Mouse (Mus musculus): Measurements from ENCODE around the gene Fam222b. TPM values are rescaled to one million over a fixed set of nuclear protein-coding genes. Genes with fewer than 3 reads are reported as not detected.
A peak's percentile ranks its signal among the peaks of the same experiment; 100 is the strongest.

The Fam222b gene
- polyA plus RNA-seq, 1 experiment, result 12.3 TPM

DNA sequence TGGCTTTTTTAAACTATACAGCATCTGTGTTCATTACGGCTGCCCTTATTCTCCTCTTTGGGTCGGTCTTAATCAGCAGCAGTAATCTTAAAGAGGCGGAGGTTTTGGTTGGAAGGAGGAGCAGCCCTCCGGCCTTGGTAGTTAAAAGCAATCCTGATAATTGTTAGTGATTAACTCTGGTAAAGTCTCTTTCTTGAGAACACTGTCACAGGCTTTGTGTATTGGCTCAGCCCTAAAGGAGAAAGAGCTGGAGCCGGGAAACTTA lies 21.6 kb downstream of the Fam222b start:
- Histone ChIP-seq H3K4me1 (ENCODE audit: control insufficient read depth, insufficient read depth, low read length) (peaks cover 3% of the 10 kb centered on the region; the same call in 1 of the 2 replicates), H3K4me3 (replicated peaks; ENCODE audit: control insufficient read depth, low read depth, low read length) (peak overlapping the region; percentile 74), H3K27ac (ENCODE audit: control insufficient read depth, insufficient read depth, low read depth, low read length, poor library complexity) (peak overlapping the region; percentile 79; the same call in 1 of the 2 replicates)
- TF ChIP-seq CTCF (IDR thresholded peaks at IDR 0.05; ENCODE audit: control insufficient read depth, insufficient read depth, low read length) (no peak), POLR2A (IDR thresholded peaks at IDR 0.05; ENCODE audit: borderline replicate concordance, control insufficient read depth, low read depth, low read length) (no peak)
- 11% methylated on average over 5 of the region's 5 CpGs for WGBS

DNA sequence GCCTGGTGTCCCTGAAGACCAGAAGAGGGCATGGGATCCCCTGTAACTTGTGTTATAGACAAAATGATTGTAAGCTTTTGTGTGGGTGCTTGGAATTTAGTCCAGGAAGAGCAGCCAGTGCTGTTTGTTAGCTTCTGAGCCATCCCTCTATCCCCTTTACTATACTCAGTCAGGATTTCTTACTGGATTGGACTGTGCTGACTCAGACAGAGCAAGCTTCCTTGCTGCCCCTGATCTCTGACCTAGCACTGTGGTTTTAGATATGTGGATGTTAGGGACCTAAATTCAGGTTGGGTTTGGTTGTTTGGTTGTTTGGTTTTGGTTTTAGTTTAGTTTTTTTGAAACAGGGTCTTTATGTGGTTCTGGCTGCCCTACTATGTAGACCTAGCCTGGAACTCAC lies 24.0 kb downstream of the Fam222b start:
- H3K4me3 ChIP-seq (replicated peaks; ENCODE audit: control insufficient read depth, low read depth, low read length), result no peak overlapping the region
- TF ChIP-seq POLR2A (IDR thresholded peaks at IDR 0.05; ENCODE audit: borderline replicate concordance, control insufficient read depth, low read depth, low read length) (no peak), CTCF (IDR thresholded peaks at IDR 0.05; ENCODE audit: control insufficient read depth, insufficient read depth, low read length) (no peak)
- H3K4me1 ChIP-seq (ENCODE audit: control insufficient read depth, insufficient read depth, low read length), result peaks cover 2% of the 10 kb centered on the region; the same call in 1 of the 2 replicates
- H3K27ac ChIP-seq (ENCODE audit: control insufficient read depth, insufficient read depth, low read depth, low read length, poor library complexity), result no peak overlapping the region

DNA sequence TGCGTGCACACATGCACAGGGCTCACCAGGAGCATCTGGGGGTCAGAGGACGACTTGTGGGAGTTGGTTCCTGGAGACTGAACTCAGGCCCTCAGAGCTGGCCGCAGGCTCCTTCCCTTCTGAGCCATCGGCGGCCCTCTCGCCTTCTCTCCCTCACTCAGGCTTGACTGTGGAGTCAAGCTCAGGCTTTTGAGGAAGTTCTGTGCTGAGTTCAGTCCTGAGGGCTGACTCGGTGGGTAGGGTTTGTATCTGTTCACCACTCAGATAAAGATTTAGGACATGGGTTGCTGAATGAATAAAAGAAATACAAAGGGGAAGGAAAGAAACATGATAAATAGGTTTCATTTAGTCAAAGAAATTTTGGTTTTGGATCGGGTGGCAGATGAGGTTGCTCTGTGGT lies 25.4 kb downstream of the Fam222b start:
- 11% methylated on average over 8 of the region's 8 CpGs for WGBS
- H3K27ac ChIP-seq (ENCODE audit: control insufficient read depth, insufficient read depth, low read depth, low read length, poor library complexity), result no peak overlapping the region
- H3K4me3 ChIP-seq (replicated peaks; ENCODE audit: control insufficient read depth, low read depth, low read length), result no peak overlapping the region
- TF ChIP-seq POLR2A (IDR thresholded peaks at IDR 0.05; ENCODE audit: borderline replicate concordance, control insufficient read depth, low read depth, low read length), result no peak
- H3K4me1 ChIP-seq (ENCODE audit: control insufficient read depth, insufficient read depth, low read length), result peaks cover 2% of the 10 kb centered on the region; the same call in 1 of the 2 replicates

GRCm38 (mm10) chr11:78121176-78121575 lies 26.7 kb downstream of the Fam222b start:
- H3K4me1 ChIP-seq (ENCODE audit: control insufficient read depth, insufficient read depth, low read length), result peaks cover 2% of the 10 kb centered on the region; the same call in 1 of the 2 replicates
- H3K27ac ChIP-seq (ENCODE audit: control insufficient read depth, insufficient read depth, low read depth, low read length, poor library complexity), result no peak overlapping the region
- TF ChIP-seq CTCF (IDR thresholded peaks at IDR 0.05; ENCODE audit: control insufficient read depth, insufficient read depth, low read length) (no peak), POLR2A (IDR thresholded peaks at IDR 0.05; ENCODE audit: borderline replicate concordance, control insufficient read depth, low read depth, low read length) (no peak)
- no peak overlapping the region for H3K4me3 ChIP-seq (replicated peaks; ENCODE audit: control insufficient read depth, low read depth, low read length)
- 71% methylated on average over 5 of the region's 5 CpGs for WGBS

DNA sequence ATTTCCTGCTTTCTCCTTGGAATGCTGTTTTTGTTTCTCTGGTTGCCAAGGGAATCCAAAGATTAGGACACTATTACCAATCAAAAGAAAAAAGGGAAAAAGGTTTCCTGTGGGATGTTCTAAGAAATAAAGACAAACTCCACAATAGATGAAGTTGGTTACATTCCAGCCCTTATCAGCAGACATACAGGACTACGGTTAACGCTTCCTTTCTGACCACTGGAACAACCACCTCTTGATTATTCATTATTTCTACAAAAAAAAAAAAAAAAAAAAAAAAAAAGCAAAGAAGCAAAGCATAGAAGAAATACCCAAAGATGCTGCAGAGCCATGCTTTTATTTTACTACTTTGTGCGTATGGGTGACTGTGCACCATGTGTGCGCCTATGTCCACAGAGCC lies 28.4 kb downstream of the Fam222b start:
- Histone ChIP-seq H3K4me1 (ENCODE audit: control insufficient read depth, insufficient read depth, low read length) (peaks cover 6% of the 10 kb centered on the region; the same call in 1 of the 2 replicates), H3K27ac (ENCODE audit: control insufficient read depth, insufficient read depth, low read depth, low read length, poor library complexity) (no peak overlapping the region)
- whole genome bisulfite sequencing, result 46% methylated on average over 4 of the region's 4 CpGs

GRCm38 (mm10) chr11:78123782-78124181 lies 29.3 kb downstream of the Fam222b start:
- TF ChIP-seq CTCF (IDR thresholded peaks at IDR 0.05; ENCODE audit: control insufficient read depth, insufficient read depth, low read length) (no peak), POLR2A (IDR thresholded peaks at IDR 0.05; ENCODE audit: borderline replicate concordance, control insufficient read depth, low read depth, low read length) (no peak)
- H3K4me1 ChIP-seq (ENCODE audit: control insufficient read depth, insufficient read depth, low read length), result peaks cover 5% of the 10 kb centered on the region; the same call in 1 of the 2 replicates
- H3K27ac ChIP-seq (ENCODE audit: control insufficient read depth, insufficient read depth, low read depth, low read length, poor library complexity), result no peak overlapping the region
- no peak overlapping the region for H3K4me3 ChIP-seq (replicated peaks; ENCODE audit: control insufficient read depth, low read depth, low read length)

More for the DNA sequence above, 28.4 kb downstream of the Fam222b start:
- TF ChIP-seq POLR2A (IDR thresholded peaks at IDR 0.05; ENCODE audit: borderline replicate concordance, control insufficient read depth, low read depth, low read length) (no peak), CTCF (IDR thresholded peaks at IDR 0.05; ENCODE audit: control insufficient read depth, insufficient read depth, low read length) (no peak)
- H3K4me3 ChIP-seq (replicated peaks; ENCODE audit: control insufficient read depth, low read depth, low read length), result no peak overlapping the region

DNA sequence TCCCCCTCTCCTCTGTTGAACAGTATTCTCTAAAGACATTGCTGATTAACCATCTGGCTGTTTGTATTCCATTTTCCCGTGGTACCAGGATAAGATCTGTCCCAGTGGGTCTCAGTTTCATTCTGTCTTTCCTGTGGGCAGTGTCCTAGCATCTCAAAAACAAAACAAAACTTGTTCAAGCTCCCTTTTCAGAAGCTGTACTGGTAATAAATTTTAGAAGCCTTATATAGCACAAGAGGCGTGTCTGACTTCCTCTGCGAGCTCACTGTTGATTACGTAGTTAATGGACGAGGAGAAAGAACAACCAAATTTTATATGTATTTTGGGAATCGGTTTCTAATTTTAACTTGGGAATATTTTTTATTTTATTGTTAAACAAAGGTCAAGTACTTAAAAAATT lies 31.2 kb downstream of the Fam222b start:
- Histone ChIP-seq H3K27ac (ENCODE audit: control insufficient read depth, insufficient read depth, low read depth, low read length, poor library complexity) (peak overlapping the region; percentile 47; the same call in 1 of the 2 replicates), H3K4me3 (replicated peaks; ENCODE audit: control insufficient read depth, low read depth, low read length) (no peak overlapping the region), H3K4me1 (ENCODE audit: control insufficient read depth, insufficient read depth, low read length) (peaks cover 5% of the 10 kb centered on the region; the same call in 1 of the 2 replicates)
- 6% methylated on average over 6 of the region's 6 CpGs for WGBS
- no peak for TF ChIP-seq POLR2A (IDR thresholded peaks at IDR 0.05; ENCODE audit: borderline replicate concordance, control insufficient read depth, low read depth, low read length)
- no peak for TF ChIP-seq CTCF (IDR thresholded peaks at IDR 0.05; ENCODE audit: control insufficient read depth, insufficient read depth, low read length)

DNA sequence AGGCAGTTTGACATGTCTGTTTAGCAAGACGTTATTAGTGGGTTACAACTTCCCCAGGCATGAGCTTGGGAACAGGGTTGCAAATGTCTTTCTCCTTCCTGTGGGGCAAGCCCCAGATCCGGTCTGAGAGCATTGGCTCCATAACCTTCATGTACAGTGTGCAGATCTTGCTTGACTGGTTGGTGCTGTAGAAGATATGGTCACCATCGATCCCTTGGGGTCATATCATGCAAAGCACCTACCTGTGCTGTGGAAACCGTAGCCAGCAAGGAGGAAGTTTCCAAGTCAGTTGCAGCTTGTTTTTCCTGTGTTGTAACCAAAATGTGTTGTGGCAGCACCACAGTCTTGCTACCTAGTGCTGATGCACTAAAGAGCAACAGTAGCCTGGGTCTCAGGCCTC lies 32.3 kb downstream of the Fam222b start:
- peaks cover 5% of the 10 kb centered on the region; the same call in 1 of the 2 replicates for H3K4me1 ChIP-seq (ENCODE audit: control insufficient read depth, insufficient read depth, low read length)
- peak overlapping the region; percentile 75; the same call in 1 of the 2 replicates for H3K27ac ChIP-seq (ENCODE audit: control insufficient read depth, insufficient read depth, low read depth, low read length, poor library complexity)
- TF ChIP-seq POLR2A (IDR thresholded peaks at IDR 0.05; ENCODE audit: borderline replicate concordance, control insufficient read depth, low read depth, low read length) (no peak), CTCF (IDR thresholded peaks at IDR 0.05; ENCODE audit: control insufficient read depth, insufficient read depth, low read length) (no peak)
- H3K4me3 ChIP-seq (replicated peaks; ENCODE audit: control insufficient read depth, low read depth, low read length), result no peak overlapping the region
- 13% methylated on average over 4 of the region's 4 CpGs for WGBS

DNA sequence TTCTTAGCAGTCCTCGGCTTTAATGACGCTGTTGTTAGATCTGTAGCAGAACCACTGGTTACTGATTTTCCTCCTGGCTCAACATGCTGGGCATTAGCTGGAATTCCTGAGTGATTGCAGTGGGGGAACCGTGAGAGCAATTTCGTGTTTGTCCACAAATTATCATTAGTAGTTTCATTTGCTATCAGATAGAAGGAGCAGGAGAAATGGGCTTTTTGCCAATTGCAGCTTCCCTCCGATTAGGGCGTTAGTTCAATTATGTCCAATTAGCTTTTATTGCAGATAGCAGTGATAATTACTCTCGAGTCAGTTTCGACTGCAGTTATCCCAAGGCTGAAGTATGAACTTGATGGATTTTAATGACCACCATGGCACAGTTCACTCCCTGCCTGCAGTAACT lies 35.0 kb downstream of the Fam222b start:
- TF ChIP-seq CTCF (IDR thresholded peaks at IDR 0.05; ENCODE audit: control insufficient read depth, insufficient read depth, low read length) (no peak), POLR2A (IDR thresholded peaks at IDR 0.05; ENCODE audit: borderline replicate concordance, control insufficient read depth, low read depth, low read length) (no peak)
- Histone ChIP-seq H3K27ac (ENCODE audit: control insufficient read depth, insufficient read depth, low read depth, low read length, poor library complexity) (no peak overlapping the region), H3K4me3 (replicated peaks; ENCODE audit: control insufficient read depth, low read depth, low read length) (no peak overlapping the region), H3K4me1 (ENCODE audit: control insufficient read depth, insufficient read depth, low read length) (peaks cover 12% of the 10 kb centered on the region)
- 63% methylated on average over 8 of the region's 8 CpGs for WGBS
